Mouse (Mus musculus) CH12.LX (cell line): ENCODE results near the gene Dhrs4. TPM values are rescaled to one million over a fixed set of nuclear protein-coding genes. Genes with fewer than 3 reads are reported as not detected.

Source experiments
- DNase-seq: peaks from one replicate; pipeline ENCODE4 v3.0.0-alpha.2; 2013; ENCODE audit errors: extremely low read depth
- H3K27ac ChIP-seq: 2 replicates; pipeline ENCODE4 v1.5.1; 2012; ENCODE audit warnings: low read depth, mild to moderate bottlenecking, control low read depth, moderate library complexity; ENCODE audit not compliant: insufficient read depth
- H3K27me3 ChIP-seq: replicated peaks from 2 replicates; pipeline ENCODE3; 2012; ENCODE audit warnings: inconsistent platforms
- H3K36me3 ChIP-seq, 2 experiments: replicated peaks in 1 of 2; 2 replicates each; pipeline versions ENCODE3 to v1.6.1; 2012; ENCODE audit warnings: inconsistent platforms in 1 of 2, low read length in 1 of 2, mild to moderate bottlenecking in 1 of 2, mixed read lengths in 1 of 2, moderate library complexity in 1 of 2; ENCODE audit not compliant: control insufficient read depth in 1 of 2, insufficient read depth in 1 of 2
- H3K4me1 ChIP-seq, 2 experiments: 2 replicates each; pipeline ENCODE4 v1.6.1; 2012; ENCODE audit warnings: inconsistent platforms in 1 of 2, moderate library complexity in 1 of 2; ENCODE audit not compliant: insufficient read depth in 2 of 2, control insufficient read depth in 1 of 2
- H3K4me2 ChIP-seq: 2 replicates; pipeline ENCODE4 v1.6.1; 2012; ENCODE audit warnings: low read depth, mild to moderate bottlenecking, control low read depth; ENCODE audit not compliant: poor library complexity, insufficient read depth, severe bottlenecking
- H3K4me3 ChIP-seq, 3 experiments: fragments of 150-350 bp in 1 of 3; sonication (generic) in 1 of 3; replicated peaks in 1 of 3; 2 replicates each; pipeline versions ENCODE3 to v1.5.1; 2011 to 2012; ENCODE audit warnings: low read depth in 2 of 3, low read length in 2 of 3, mild to moderate bottlenecking in 2 of 3, moderate library complexity in 2 of 3, control low read depth in 1 of 3, improper control_type of control experiment in 1 of 3, inconsistent platforms in 1 of 3, mixed read lengths in 1 of 3; ENCODE audit not compliant: poor library complexity in 1 of 3
- H3K79me2 ChIP-seq: replicated peaks from 2 replicates; pipeline ENCODE4 v1.6.1; 2012; ENCODE audit warnings: mild to moderate bottlenecking, moderate library complexity; ENCODE audit not compliant: control insufficient read depth, poor library complexity, insufficient read depth, severe bottlenecking; ENCODE audit errors: extremely low read depth
- H3K9ac ChIP-seq: 2 replicates; pipeline ENCODE4 v1.6.1; 2012; ENCODE audit warnings: low read depth, mild to moderate bottlenecking, control low read depth, moderate library complexity; ENCODE audit not compliant: insufficient read depth
- H3K9me3 ChIP-seq: replicated peaks from 2 replicates; pipeline ENCODE3; 2012; ENCODE audit warnings: low read length, inconsistent platforms, mixed read lengths
- BHLHE40 ChIP-seq: IDR thresholded peaks from 2 replicates; pipeline ENCODE4 v1.6.1; 2011; ENCODE audit warnings: mild to moderate bottlenecking, low read depth, low read length, improper control_type of control experiment
- EP300 ChIP-seq: IDR thresholded peaks from 2 replicates; pipeline ENCODE4 v1.6.1; 2011; ENCODE audit warnings: low read length, improper control_type of control experiment
- IRF4 ChIP-seq: IDR thresholded peaks from 2 replicates; pipeline ENCODE4 v1.6.1; 2014; ENCODE audit warnings: low read depth, mild to moderate bottlenecking, inconsistent platforms, low read length, improper control_type of control experiment
- JUND ChIP-seq: conservative IDR thresholded peaks from 2 replicates; pipeline ENCODE4 v1.6.1; 2011; ENCODE audit warnings: low read depth, low read length, improper control_type of control experiment
- KAT2A ChIP-seq: IDR thresholded peaks from 2 replicates; pipeline ENCODE4 v1.6.1; 2012; ENCODE audit warnings: low read length, improper control_type of control experiment, inconsistent platforms; ENCODE audit not compliant: insufficient replicate concordance
- MAX ChIP-seq: IDR thresholded peaks from 2 replicates; pipeline ENCODE4 v1.6.1; 2011; ENCODE audit warnings: low read length, improper control_type of control experiment
- MXI1 ChIP-seq: IDR thresholded peaks from 2 replicates; pipeline ENCODE4 v1.6.1; 2011; ENCODE audit warnings: mild to moderate bottlenecking, low read depth, low read length, improper control_type of control experiment
- NELFE ChIP-seq: IDR thresholded peaks from 2 replicates; pipeline ENCODE4 v1.6.1; 2011; ENCODE audit warnings: low read depth, low read length, improper control_type of control experiment
- NRF1 ChIP-seq: IDR thresholded peaks from 2 replicates; pipeline ENCODE4 v1.6.1; 2014; ENCODE audit warnings: low read depth, mild to moderate bottlenecking, inconsistent platforms, low read length, improper control_type of control experiment, moderate library complexity
- POLR2AphosphoS2 ChIP-seq: IDR thresholded peaks from 2 replicates; pipeline ENCODE4 v1.6.1; 2011; ENCODE audit warnings: low read depth, low read length, improper control_type of control experiment
- RAD21 ChIP-seq: IDR thresholded peaks from 2 replicates; pipeline ENCODE4 v1.6.1; 2011; ENCODE audit warnings: low read depth, mild to moderate bottlenecking, low read length, improper control_type of control experiment, moderate library complexity
- SMC3 ChIP-seq: IDR thresholded peaks from 2 replicates; pipeline ENCODE4 v1.6.1; 2011; ENCODE audit warnings: low read depth, low read length, improper control_type of control experiment
- TCF12 ChIP-seq: IDR thresholded peaks from 2 replicates; pipeline ENCODE4 v1.6.1; 2014; ENCODE audit warnings: low read depth, mild to moderate bottlenecking, inconsistent platforms, low read length, improper control_type of control experiment
- USF1 ChIP-seq: IDR thresholded peaks from 2 replicates; pipeline ENCODE4 v1.6.1; 2014; ENCODE audit warnings: low read depth, mild to moderate bottlenecking, inconsistent platforms, low read length, improper control_type of control experiment
- ZNF384 ChIP-seq: IDR thresholded peaks from 2 replicates; pipeline ENCODE4 v1.6.1; 2012; ENCODE audit warnings: low read depth, low read length, improper control_type of control experiment, inconsistent platforms
- dilution Hi-C: fragments of 300-500 bp; cut with MboI; formaldehyde crosslinking; loops from 2 replicates; pipeline ENCODE4 v1.14.3; 2020; ENCODE audit warnings: low sequenced_read_pairs; ENCODE audit not compliant: extremely low pct_unique_long_range_greater_than_20kb, extremely low pct_ligation_motif_present
- in situ Hi-C: fragments of 300-500 bp; cut with MboI; formaldehyde crosslinking; loops from 3 replicates; pipeline ENCODE4 v1.14.3; 2019; ENCODE audit warnings: low sequenced_read_pairs, low pct_ligation_motif_present, low pct_unique_long_range_greater_than_20kb, mixed read lengths
- polyA plus RNA-seq: library from polyadenylated mRNA; unstranded; fragments of >175 nt; gene quantifications from 2 replicates; pipeline ENCODE4 v1.2.1, GENCODE M21; 2012; ENCODE audit warnings: low read depth; ENCODE audit not compliant: insufficient read length
- total RNA-seq, 2 experiments: library from RNA; depleted of rRNA; stranded (reverse); fragments of 300-350 nt in 1 of 2; fragments of >200 nt in 1 of 2; gene quantifications; 2 replicates each; pipeline ENCODE4 v1.2.3; 2012 to 2014

Dhrs4 gene
- total and polyA plus RNA-seq, 3 experiments: 27.9 to 60.2 (median 37.3) TPM

GRCm38 (mm10) chr14:55509540-55509939, 31.0 kb downstream of the Dhrs4 start:
- Histone ChIP-seq H3K27ac (no peak overlapping the region), H3K79me2 (no peaks in the 10 kb centered on the region), H3K9ac (no peak overlapping the region), H3K9me3 (no peaks in the 10 kb centered on the region), H3K4me3 (no peak overlapping the region), H3K4me1 (peaks cover 11 to 47% of the 10 kb centered on the region in 2 experiments), H3K27me3 (peaks cover 23% of the 10 kb centered on the region), H3K4me2 (no peak overlapping the region), H3K36me3 (peaks cover 0 to 3% of the 10 kb centered on the region in 2 experiments)
- TF ChIP-seq EP300: no peak
- TF ChIP-seq SMC3: no peak
- no peak for TF ChIP-seq MAX
- no peak for TF ChIP-seq KAT2A
- no peak for TF ChIP-seq POLR2AphosphoS2
- DNase-seq: no peak
- in situ Hi-C loops (no loop called here), dilution Hi-C loops (no loop called here)

- no peak for TF ChIP-seq NELFE
- no peak for TF ChIP-seq EP300
- TF ChIP-seq JUND: no peak
- no peak for TF ChIP-seq MXI1
- H3K4me2 ChIP-seq: no peak within 1 kb of the TSS
- dilution Hi-C loops (no loop called here), in situ Hi-C loops (no loop called here)
- no peak within 1 kb of the TSS for H3K27ac ChIP-seq
- no peak within 1 kb of the TSS for H3K9ac ChIP-seq
- no peak for DNase-seq
- no peaks in the 10 kb centered on the region for H3K79me2 ChIP-seq
- H3K36me3 ChIP-seq: peaks cover 0 to 3% of the 10 kb centered on the region in 2 experiments
- H3K4me1 ChIP-seq: peaks cover 11 to 40% of the 10 kb centered on the region in 2 experiments
- peaks cover 24% of the 10 kb centered on the region for H3K27me3 ChIP-seq
- H3K9me3 ChIP-seq: no peaks in the 10 kb centered on the region
- H3K4me3 ChIP-seq: no peak within 1 kb of the TSS
Measured at GRCm38 (mm10) chr14:55510125-55510731, 31.7 kb downstream of the Dhrs4 start, which contains the start of gene Cpne6. TSS of gene Cpne6 (plus strand) at chr14:55510445.

GRCm38 (mm10) chr14:55511037-55511436, 32.5 kb downstream of the Dhrs4 start:
- Histone ChIP-seq H3K9ac (no peak overlapping the region), H3K4me1 (peaks cover 8 to 32% of the 10 kb centered on the region in 2 experiments), H3K27ac (no peak overlapping the region), H3K4me2 (no peak overlapping the region), H3K9me3 (no peaks in the 10 kb centered on the region), H3K79me2 (no peaks in the 10 kb centered on the region), H3K4me3 (no peak overlapping the region), H3K27me3 (peaks cover 31% of the 10 kb centered on the region), H3K36me3 (peaks cover 0 to 3% of the 10 kb centered on the region in 2 experiments)
- TF ChIP-seq NRF1 (no peak), IRF4 (no peak), RAD21 (no peak), USF1 (no peak), BHLHE40 (no peak), ZNF384 (no peak), KAT2A (no peak), TCF12 (no peak)
- in situ Hi-C loops (no loop called here), dilution Hi-C loops (no loop called here)
- no peak for DNase-seq
